ENCODE assay signal across 27 mouse cellular contexts in genomic region chr8:40071131-40071530, GRCm38 (mm10).
"Had no signal": no experiment of that assay in that cellular context is flagged by ENCODE, and none has a peak within 500 bp of the region (broad histone marks: within the 10 kb centered on the region; RNA-seq: fewer than 3 reads in every experiment).

No protein-coding gene starts in this region.

- H3K36me3 ChIP-seq: embryonic facial prominence, embryonic 10.5 days; embryonic facial prominence, embryonic 12.5 days; embryonic facial prominence, embryonic 13.5 days; embryonic facial prominence, embryonic 15.5 days; forebrain, embryonic 10.5 days; forebrain, embryonic 12.5 days had no signal

- H3K4me1 ChIP-seq: embryonic facial prominence, embryonic 10.5 days; embryonic facial prominence, embryonic 12.5 days; embryonic facial prominence, embryonic 13.5 days; embryonic facial prominence, embryonic 15.5 days; forebrain, embryonic 10.5 days; forebrain, embryonic 12.5 days; forebrain, embryonic 13.5 days had no signal

- ATAC-seq: forebrain, embryonic 13.5 days; forebrain, embryonic 14.5 days; forebrain, embryonic 16.5 days; forebrain, postnatal 0 days had no signal

- H3K27me3 ChIP-seq: embryonic facial prominence, embryonic 12.5 days; embryonic facial prominence, embryonic 13.5 days; embryonic facial prominence, embryonic 15.5 days; forebrain, embryonic 12.5 days; forebrain, embryonic 13.5 days had no signal

- H3K4me2 ChIP-seq: embryonic facial prominence, embryonic 12.5 days; embryonic facial prominence, embryonic 13.5 days; embryonic facial prominence, embryonic 15.5 days; forebrain, embryonic 12.5 days; forebrain, embryonic 13.5 days had no signal

- DNase-seq: cerebellum, adult 2 months; cerebellum, adult 8-10 months; cerebellum, adult 9-10 months; cerebellum, adult 9-11 months; cerebellum, postnatal 10 days; cerebellum, postnatal 14 days; cerebellum, postnatal 36 days; embryo, embryonic 11 days; forebrain, postnatal 0 days; gastrocnemius, adult 2 months; gastrocnemius, postnatal 10 days; gastrocnemius, postnatal 14 days; gastrocnemius, postnatal 25 days; gastrocnemius, postnatal 36 days; heart, adult 11 months; heart, adult 18-20 months; heart, adult 2 months had no signal

- H3K9me3 ChIP-seq: embryonic facial prominence, embryonic 10.5 days; embryonic facial prominence, embryonic 12.5 days; embryonic facial prominence, embryonic 13.5 days; embryonic facial prominence, embryonic 15.5 days; forebrain, embryonic 12.5 days; forebrain, embryonic 13.5 days had no signal

- H3K9ac ChIP-seq: embryonic facial prominence, embryonic 12.5 days; embryonic facial prominence, embryonic 13.5 days; embryonic facial prominence, embryonic 15.5 days; forebrain, embryonic 12.5 days; forebrain, embryonic 13.5 days; forebrain, postnatal 0 days had no signal

- H3K4me3 ChIP-seq: embryonic facial prominence, embryonic 10.5 days; embryonic facial prominence, embryonic 12.5 days; embryonic facial prominence, embryonic 13.5 days; embryonic facial prominence, embryonic 15.5 days; erythroblast, embryonic 14.5 days; forebrain, embryonic 10.5 days; forebrain, embryonic 12.5 days; forebrain, embryonic 13.5 days; gastrocnemius, adult 2 months; heart, adult 2 months had no signal

- H3K27ac ChIP-seq: embryonic facial prominence, embryonic 10.5 days; embryonic facial prominence, embryonic 12.5 days; embryonic facial prominence, embryonic 13.5 days; embryonic facial prominence, embryonic 15.5 days; forebrain, embryonic 10.5 days; forebrain, embryonic 12.5 days; forebrain, embryonic 13.5 days; gastrocnemius, adult 2 months; heart, adult 2 months had no signal
